Mouse (Mus musculus) lung, embryonic 14.5 days (tissue): Measurements from ENCODE around the gene Mss51. TPM values are rescaled to one million over a fixed set of nuclear protein-coding genes. Genes with fewer than 3 reads are reported as not detected.

Experiments used
- ATAC-seq: fragments of 200-750 bp; cut with Nextera tagmentation; 2 replicates; pipeline ENCODE4 v1.8.0; 2017; ENCODE audit warnings: mild to moderate bottlenecking, moderate TSS enrichment, moderate library complexity; ENCODE audit not compliant: insufficient read depth
- DNase-seq: peaks from one replicate; pipeline ENCODE4 v3.0.0-alpha.2; 2015
- H3K27ac ChIP-seq: fragments of 300-500 bp; sonication (generic); 2 replicates; pipeline ENCODE4 v1.5.1; 2014; ENCODE audit warnings: low read depth, mild to moderate bottlenecking, moderate library complexity
- H3K27me3 ChIP-seq: fragments of 300-500 bp; sonication (generic); 2 replicates; pipeline ENCODE4 v1.6.1; 2014; ENCODE audit warnings: low read length, control low read depth; ENCODE audit not compliant: insufficient read depth
- H3K36me3 ChIP-seq: fragments of 300-500 bp; sonication (generic); 2 replicates; pipeline ENCODE4 v1.6.1; 2014; ENCODE audit warnings: control low read depth; ENCODE audit not compliant: insufficient read depth
- H3K4me1 ChIP-seq: fragments of 300-500 bp; sonication (generic); 2 replicates; pipeline ENCODE4 v1.6.1; 2014; ENCODE audit warnings: antibody characterized with exemption, control low read depth; ENCODE audit not compliant: insufficient read depth
- H3K4me2 ChIP-seq: fragments of 300-500 bp; sonication (generic); 2 replicates; pipeline ENCODE4 v1.6.1; 2014; ENCODE audit warnings: mild to moderate bottlenecking
- H3K4me3 ChIP-seq: fragments of 300-500 bp; sonication (generic); 2 replicates; pipeline ENCODE4 v1.5.1; 2014; ENCODE audit warnings: low read depth, low read length
- H3K9ac ChIP-seq: fragments of 300-500 bp; sonication (generic); 2 replicates; pipeline ENCODE4 v1.6.1; 2014
- H3K9me3 ChIP-seq: fragments of 300-500 bp; sonication (generic); 2 replicates; pipeline ENCODE4 v1.6.1; 2016; ENCODE audit warnings: low read depth, low read length, control low read depth
- CTCF ChIP-seq: IDR thresholded peaks from 2 replicates; pipeline ENCODE4 v1.5.1; 2016; ENCODE audit warnings: antibody characterized with exemption, low read depth
- WGBS: fragments of 180-500 bp; shearing (Covaris S2); extraction: QIAGEN DNeasy Blood & Tissue Kit; methylation state at CpG from one replicate; pipeline ENCODE4 v1.1.7; 2014; 5-methylcytosine and 5-hydroxymethylcytosine counted together
- polyA plus RNA-seq: library from polyadenylated mRNA; unstranded; fragments of >200 nt; fragmentation: Nextera tagmentation; extraction: Ambion mirVana; gene quantifications from 2 replicates; pipeline ENCODE4 v1.2.1, GENCODE M21; 2014

Gene Mss51
- polyA plus RNA-seq, 1 experiment from 2014 or later, result 1.4 TPM

GRCm38 (mm10) chr14:20508424-20508823 is 11.7 kb upstream of the Mss51 start:
- Histone ChIP-seq H3K27me3 (no peaks in the 10 kb centered on the region), H3K36me3 (peaks cover 38% of the 10 kb centered on the region), H3K4me3 (no peak overlapping the region), H3K27ac (no peak overlapping the region), H3K4me1 (no peaks in the 10 kb centered on the region), H3K4me2 (no peak overlapping the region), H3K9me3 (no peaks in the 10 kb centered on the region), H3K9ac (no peak overlapping the region)
- WGBS, result 76% methylated on average over 2 of the region's 2 CpGs
- ATAC-seq (no peak), DNase-seq (no peak)
- no peak for TF ChIP-seq CTCF

GRCm38 (mm10) chr14:20502966-20503365 is 6.3 kb upstream of the Mss51 start:
- H3K4me2 ChIP-seq, result no peak overlapping the region
- no peak for TF ChIP-seq CTCF
- 94% methylated on average over 10 of the region's 10 CpGs for WGBS
- H3K4me3 ChIP-seq, result no peak overlapping the region
- no peak overlapping the region for H3K27ac ChIP-seq
- H3K9me3 ChIP-seq, result no peaks in the 10 kb centered on the region
- no peak for ATAC-seq
- no peaks in the 10 kb centered on the region for H3K27me3 ChIP-seq
- H3K9ac ChIP-seq, result no peak overlapping the region
- H3K36me3 ChIP-seq, result peaks cover 44% of the 10 kb centered on the region
- H3K4me1 ChIP-seq, result no peaks in the 10 kb centered on the region
- no peak for DNase-seq

GRCm38 (mm10) chr14:20499982-20500381 is 3.3 kb upstream of the Mss51 start:
- Histone ChIP-seq H3K4me1 (no peaks in the 10 kb centered on the region), H3K27me3 (no peaks in the 10 kb centered on the region), H3K4me3 (no peak overlapping the region), H3K36me3 (peaks cover 53% of the 10 kb centered on the region), H3K4me2 (no peak overlapping the region), H3K9me3 (no peaks in the 10 kb centered on the region), H3K27ac (no peak overlapping the region), H3K9ac (no peak overlapping the region)
- ATAC-seq (no peak), DNase-seq (no peak)
- TF ChIP-seq CTCF, result no peak
- WGBS, result 89% methylated on average over 3 of the region's 3 CpGs

- TF ChIP-seq CTCF, result no peak
- H3K4me2 ChIP-seq, result no peak overlapping the region
- no peaks in the 10 kb centered on the region for H3K4me1 ChIP-seq
- ATAC-seq, result no peak
- H3K36me3 ChIP-seq, result peaks cover 29% of the 10 kb centered on the region
- H3K27ac ChIP-seq, result no peak overlapping the region
- no peaks in the 10 kb centered on the region for H3K9me3 ChIP-seq
- DNase-seq, result no peak
- H3K27me3 ChIP-seq, result no peaks in the 10 kb centered on the region
- H3K9ac ChIP-seq, result no peak overlapping the region
- no peak overlapping the region for H3K4me3 ChIP-seq
- 95% methylated on average over 5 of the region's 5 CpGs for WGBS
Observed at GRCm38 (mm10) chr14:20486031-20486430, 10.7 kb downstream of the Mss51 start.

- no peak overlapping the region for H3K9ac ChIP-seq
- H3K4me3 ChIP-seq, result no peak overlapping the region
- DNase-seq, result no peak
- ATAC-seq, result no peak
- H3K4me2 ChIP-seq, result no peak overlapping the region
- H3K27me3 ChIP-seq, result no peaks in the 10 kb centered on the region
- 77% methylated on average over 7 of the region's 7 CpGs for WGBS
- TF ChIP-seq CTCF, result no peak
- no peaks in the 10 kb centered on the region for H3K9me3 ChIP-seq
- 0 out of 2 replicates have a peak, but pooled peaks cover 5% of the 10 kb centered on the region for H3K4me1 ChIP-seq
- no peak overlapping the region for H3K27ac ChIP-seq
- peaks cover 22% of the 10 kb centered on the region; the same call in 1 of the 2 replicates for H3K36me3 ChIP-seq
Observed at GRCm38 (mm10) chr14:20482051-20482751, 14.5 kb downstream of the Mss51 start.

- Histone ChIP-seq H3K27me3 (no peaks in the 10 kb centered on the region), H3K36me3 (0 out of 2 replicates have a peak, but pooled peaks cover 17% of the 10 kb centered on the region), H3K9me3 (no peaks in the 10 kb centered on the region), H3K27ac (no peak overlapping the region), H3K4me3 (no peak overlapping the region), H3K9ac (no peak overlapping the region), H3K4me2 (no peak overlapping the region), H3K4me1 (0 out of 2 replicates have a peak, but pooled peaks cover 5% of the 10 kb centered on the region)
- WGBS, result 23% methylated on average over 5 of the region's 5 CpGs
- ATAC-seq (no peak), DNase-seq (peak; percentile 14)
- no peak for TF ChIP-seq CTCF
Observed at GRCm38 (mm10) chr14:20481211-20481610, 15.5 kb downstream of the Mss51 start.

GRCm38 (mm10) chr14:20480195-20480579 is 16.5 kb downstream of the Mss51 start:
- TF ChIP-seq CTCF, result no peak
- DNase-seq, result no peak
- ATAC-seq, result no peak; the same call in 1 of the 2 replicates
- Histone ChIP-seq H3K9ac (peak overlapping the region; percentile 70), H3K9me3 (no peaks in the 10 kb centered on the region), H3K4me1 (0 out of 2 replicates have a peak, but pooled peaks cover 5% of the 10 kb centered on the region), H3K27me3 (no peaks in the 10 kb centered on the region), H3K27ac (no peak overlapping the region), H3K36me3 (0 out of 2 replicates have a peak, but pooled peaks cover 17% of the 10 kb centered on the region), H3K4me3 (peak overlapping the region; percentile 66), H3K4me2 (peak overlapping the region; percentile 64)
- WGBS, result 68% methylated on average over 1 of the region's 1 CpGs
